Mouse (Mus musculus): Measurements from ENCODE around the gene Hdac4. TPM values are rescaled to one million over a fixed set of nuclear protein-coding genes. Genes with fewer than 3 reads are reported as not detected.

The Hdac4 gene
- polyA plus RNA-seq, 1 experiment from 2014 or later = 24.1 TPM

- no peak overlapping the region for H3K4me3 ChIP-seq (ENCODE audit: low read depth, low read length)
Observed at GRCm38 (mm10) chr1:91959891-91960290, 235.6 kb downstream of the Hdac4 start.

GRCm38 (mm10) chr1:91959044-91959443 is 236.5 kb downstream of the Hdac4 start:
- H3K27me3 ChIP-seq (replicated peaks; ENCODE audit: control insufficient read depth, insufficient read depth, low read length) = no peaks in the 10 kb centered on the region
- no peak for ATAC-seq (ENCODE audit: low read depth)

More at GRCm38 (mm10) chr1:91959891-91960290, 235.6 kb downstream of the Hdac4 start:
- H3K9ac ChIP-seq (ENCODE audit: low read depth, low read length) = no peak overlapping the region
- no peak overlapping the region for H3K27ac ChIP-seq (replicated peaks; ENCODE audit: low read depth, low read length)
- no peaks in the 10 kb centered on the region for H3K27me3 ChIP-seq (replicated peaks; ENCODE audit: control insufficient read depth, insufficient read depth, low read length)
- DNase-seq (ENCODE audit: low spot score) (no peak), ATAC-seq (ENCODE audit: low read depth) (no peak)
- H3K36me3 ChIP-seq (ENCODE audit: control insufficient read depth, insufficient read depth, low read length) = peaks cover 62% of the 10 kb centered on the region
- H3K4me2 ChIP-seq (ENCODE audit: low read depth, low read length) = no peak overlapping the region
- H3K9me3 ChIP-seq (ENCODE audit: control insufficient read depth, low read length) = no peaks in the 10 kb centered on the region
- H3K4me1 ChIP-seq (ENCODE audit: control insufficient read depth, insufficient read depth, low read length) = peaks cover 16% of the 10 kb centered on the region
- WGBS = 88% methylated on average over 3 of the region's 3 CpGs

GRCm38 (mm10) chr1:91956229-91956628 is 239.3 kb downstream of the Hdac4 start:
- no peak for ATAC-seq (ENCODE audit: low read depth)
- 52% methylated on average over 4 of the region's 4 CpGs for WGBS
- Histone ChIP-seq H3K9ac (ENCODE audit: low read depth, low read length) (no peak overlapping the region), H3K4me1 (ENCODE audit: control insufficient read depth, insufficient read depth, low read length) (no peaks in the 10 kb centered on the region), H3K4me3 (ENCODE audit: low read depth, low read length) (no peak overlapping the region), H3K27me3 (replicated peaks; ENCODE audit: control insufficient read depth, insufficient read depth, low read length) (no peaks in the 10 kb centered on the region), H3K27ac (replicated peaks; ENCODE audit: low read depth, low read length) (no peak overlapping the region), H3K9me3 (ENCODE audit: control insufficient read depth, low read length) (no peaks in the 10 kb centered on the region), H3K4me2 (ENCODE audit: low read depth, low read length) (no peak overlapping the region), H3K36me3 (ENCODE audit: control insufficient read depth, insufficient read depth, low read length) (peaks cover 84% of the 10 kb centered on the region)
- DNase-seq (ENCODE audit: low spot score) = no peak

More at GRCm38 (mm10) chr1:91959044-91959443, 236.5 kb downstream of the Hdac4 start:
- Histone ChIP-seq H3K36me3 (ENCODE audit: control insufficient read depth, insufficient read depth, low read length) (peaks cover 69% of the 10 kb centered on the region), H3K4me3 (ENCODE audit: low read depth, low read length) (no peak overlapping the region), H3K4me1 (ENCODE audit: control insufficient read depth, insufficient read depth, low read length) (peaks cover 16% of the 10 kb centered on the region), H3K27ac (replicated peaks; ENCODE audit: low read depth, low read length) (no peak overlapping the region), H3K9ac (ENCODE audit: low read depth, low read length) (no peak overlapping the region), H3K9me3 (ENCODE audit: control insufficient read depth, low read length) (no peaks in the 10 kb centered on the region), H3K4me2 (ENCODE audit: low read depth, low read length) (no peak overlapping the region)
- 85% methylated on average over 5 of the region's 5 CpGs for WGBS
- no peak for DNase-seq (ENCODE audit: low spot score)

- peaks cover 88% of the 10 kb centered on the region for H3K36me3 ChIP-seq (ENCODE audit: control insufficient read depth, insufficient read depth, low read length)
- WGBS = 87% methylated on average over 5 of the region's 5 CpGs
- no peak for DNase-seq (ENCODE audit: low spot score)
Observed at GRCm38 (mm10) chr1:91954954-91955353, 240.5 kb downstream of the Hdac4 start.

GRCm38 (mm10) chr1:91952912-91953311 is 242.6 kb downstream of the Hdac4 start:
- Histone ChIP-seq H3K27ac (replicated peaks; ENCODE audit: low read depth, low read length) (no peak overlapping the region), H3K4me2 (ENCODE audit: low read depth, low read length) (no peak overlapping the region), H3K27me3 (replicated peaks; ENCODE audit: control insufficient read depth, insufficient read depth, low read length) (no peaks in the 10 kb centered on the region), H3K36me3 (ENCODE audit: control insufficient read depth, insufficient read depth, low read length) (peaks cover 85% of the 10 kb centered on the region), H3K4me3 (ENCODE audit: low read depth, low read length) (no peak overlapping the region), H3K4me1 (ENCODE audit: control insufficient read depth, insufficient read depth, low read length) (no peaks in the 10 kb centered on the region), H3K9ac (ENCODE audit: low read depth, low read length) (no peak overlapping the region), H3K9me3 (ENCODE audit: control insufficient read depth, low read length) (no peaks in the 10 kb centered on the region)
- DNase-seq (ENCODE audit: low spot score) (no peak), ATAC-seq (ENCODE audit: low read depth) (no peak)
- 43% methylated on average over 6 of the region's 6 CpGs for WGBS

More at GRCm38 (mm10) chr1:91954954-91955353, 240.5 kb downstream of the Hdac4 start:
- no peak for ATAC-seq (ENCODE audit: low read depth)
- no peak overlapping the region for H3K27ac ChIP-seq (replicated peaks; ENCODE audit: low read depth, low read length)
- H3K4me3 ChIP-seq (ENCODE audit: low read depth, low read length) = no peak overlapping the region
- no peaks in the 10 kb centered on the region for H3K27me3 ChIP-seq (replicated peaks; ENCODE audit: control insufficient read depth, insufficient read depth, low read length)
- H3K4me2 ChIP-seq (ENCODE audit: low read depth, low read length) = no peak overlapping the region
- H3K9me3 ChIP-seq (ENCODE audit: control insufficient read depth, low read length) = no peaks in the 10 kb centered on the region
- no peaks in the 10 kb centered on the region for H3K4me1 ChIP-seq (ENCODE audit: control insufficient read depth, insufficient read depth, low read length)
- H3K9ac ChIP-seq (ENCODE audit: low read depth, low read length) = no peak overlapping the region

- H3K4me1 ChIP-seq (ENCODE audit: control insufficient read depth, insufficient read depth, low read length) = no peaks in the 10 kb centered on the region
- H3K27me3 ChIP-seq (replicated peaks; ENCODE audit: control insufficient read depth, insufficient read depth, low read length) = no peaks in the 10 kb centered on the region
- 91% methylated on average over 7 of the region's 7 CpGs for WGBS
- no peak for DNase-seq (ENCODE audit: low spot score)
- H3K4me3 ChIP-seq (ENCODE audit: low read depth, low read length) = no peak overlapping the region
- no peak overlapping the region for H3K27ac ChIP-seq (replicated peaks; ENCODE audit: low read depth, low read length)
- no peak for ATAC-seq (ENCODE audit: low read depth)
- H3K4me2 ChIP-seq (ENCODE audit: low read depth, low read length) = no peak overlapping the region
- no peaks in the 10 kb centered on the region for H3K9me3 ChIP-seq (ENCODE audit: control insufficient read depth, low read length)
- no peak overlapping the region for H3K9ac ChIP-seq (ENCODE audit: low read depth, low read length)
- peaks cover 71% of the 10 kb centered on the region for H3K36me3 ChIP-seq (ENCODE audit: control insufficient read depth, insufficient read depth, low read length)
Observed at GRCm38 (mm10) chr1:91947441-91947840, 248.1 kb downstream of the Hdac4 start.

GRCm38 (mm10) chr1:91942583-91942982 is 252.9 kb downstream of the Hdac4 start:
- no peak overlapping the region for H3K4me3 ChIP-seq (ENCODE audit: low read depth, low read length)
- no peak for DNase-seq (ENCODE audit: low spot score)
- H3K27ac ChIP-seq (replicated peaks; ENCODE audit: low read depth, low read length) = no peak overlapping the region
- no peaks in the 10 kb centered on the region for H3K27me3 ChIP-seq (replicated peaks; ENCODE audit: control insufficient read depth, insufficient read depth, low read length)
- no peaks in the 10 kb centered on the region for H3K4me1 ChIP-seq (ENCODE audit: control insufficient read depth, insufficient read depth, low read length)
- H3K9me3 ChIP-seq (ENCODE audit: control insufficient read depth, low read length) = no peaks in the 10 kb centered on the region
- H3K4me2 ChIP-seq (ENCODE audit: low read depth, low read length) = no peak overlapping the region
- H3K36me3 ChIP-seq (ENCODE audit: control insufficient read depth, insufficient read depth, low read length) = peaks cover 51% of the 10 kb centered on the region
- no peak for ATAC-seq (ENCODE audit: low read depth)
- no peak overlapping the region for H3K9ac ChIP-seq (ENCODE audit: low read depth, low read length)
- 87% methylated on average over 2 of the region's 2 CpGs for WGBS

GRCm38 (mm10) chr1:91942031-91942430 is 253.5 kb downstream of the Hdac4 start:
- Histone ChIP-seq H3K4me1 (ENCODE audit: control insufficient read depth, insufficient read depth, low read length) (no peaks in the 10 kb centered on the region), H3K9ac (ENCODE audit: low read depth, low read length) (no peak overlapping the region), H3K9me3 (ENCODE audit: control insufficient read depth, low read length) (no peaks in the 10 kb centered on the region), H3K27ac (replicated peaks; ENCODE audit: low read depth, low read length) (no peak overlapping the region), H3K27me3 (replicated peaks; ENCODE audit: control insufficient read depth, insufficient read depth, low read length) (no peaks in the 10 kb centered on the region), H3K36me3 (ENCODE audit: control insufficient read depth, insufficient read depth, low read length) (peaks cover 52% of the 10 kb centered on the region), H3K4me3 (ENCODE audit: low read depth, low read length) (no peak overlapping the region), H3K4me2 (ENCODE audit: low read depth, low read length) (no peak overlapping the region)
- 57% methylated on average over 3 of the region's 3 CpGs for WGBS
- DNase-seq (ENCODE audit: low spot score) (no peak), ATAC-seq (ENCODE audit: low read depth) (no peak)

GRCm38 (mm10) chr1:91941094-91941493 is 254.4 kb downstream of the Hdac4 start:
- 69% methylated on average over 1 of the region's 1 CpGs for WGBS
- peaks cover 46% of the 10 kb centered on the region for H3K36me3 ChIP-seq (ENCODE audit: control insufficient read depth, insufficient read depth, low read length)
- H3K27me3 ChIP-seq (replicated peaks; ENCODE audit: control insufficient read depth, insufficient read depth, low read length) = no peaks in the 10 kb centered on the region
- H3K27ac ChIP-seq (replicated peaks; ENCODE audit: low read depth, low read length) = no peak overlapping the region
- ATAC-seq (ENCODE audit: low read depth) (no peak), DNase-seq (ENCODE audit: low spot score) (no peak)
- H3K9ac ChIP-seq (ENCODE audit: low read depth, low read length) = no peak overlapping the region
- no peaks in the 10 kb centered on the region for H3K4me1 ChIP-seq (ENCODE audit: control insufficient read depth, insufficient read depth, low read length)
- H3K4me3 ChIP-seq (ENCODE audit: low read depth, low read length) = no peak overlapping the region
- no peaks in the 10 kb centered on the region for H3K9me3 ChIP-seq (ENCODE audit: control insufficient read depth, low read length)
- H3K4me2 ChIP-seq (ENCODE audit: low read depth, low read length) = no peak overlapping the region
